ENCODE assay signal across 8 mouse cellular contexts in the genomic region with DNA sequence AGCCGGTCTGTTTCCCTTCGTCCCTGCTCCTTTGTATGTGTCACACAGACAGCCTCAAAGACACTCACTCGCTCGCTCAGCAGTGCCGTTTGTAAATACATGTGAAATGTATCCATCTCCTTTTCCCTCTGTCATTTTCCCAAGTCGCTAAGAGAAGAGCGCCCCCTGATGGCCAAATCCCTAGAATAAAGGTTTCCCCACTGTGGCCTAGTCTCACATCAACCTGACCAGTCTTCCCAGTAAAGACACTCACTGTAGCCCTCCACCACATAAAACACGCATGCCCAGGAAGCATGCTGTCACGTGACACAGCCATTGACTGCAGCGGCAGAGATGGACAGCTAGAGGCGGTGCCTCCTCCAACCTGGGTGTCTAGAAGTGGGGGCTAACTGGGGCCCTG. TPM values are rescaled to one million over a fixed set of nuclear protein-coding genes. Genes with fewer than 3 reads are reported as not detected.
DNase-seq lines count a peak whose midpoint lies in the region; ATAC-seq and TF ChIP-seq lines count a peak whose summit lies in the region.

No protein-coding gene starts in this region.

- peak; percentile 38 for DNase-seq in adrenal gland, adult 2 months
- DNase-seq in adrenal gland, adult 8-10 months = no peak
- DNase-seq in liver = peak; percentile 33
- peak; percentile 69 to 77 for DNase-seq in cerebellum, postnatal 10 days
- peak; percentile 71 for DNase-seq in kidney, postnatal 10 days
- DNase-seq in midbrain, postnatal 0 days (ENCODE audit: low spot score) = peak; percentile 57

- no peaks in the 10 kb centered on the region for H3K9me3 ChIP-seq in liver, embryonic 12.5 days (replicated peaks)
- no peaks in the 10 kb centered on the region for H3K9me3 ChIP-seq in midbrain, postnatal 0 days (ENCODE audit: low read length)

- no peak overlapping the region for H3K4me2 ChIP-seq in liver, embryonic 12.5 days
- no peak overlapping the region for H3K4me2 ChIP-seq in midbrain, postnatal 0 days (ENCODE audit: low read depth, low read length, poor library complexity, severe bottlenecking)

- 0 out of 2 replicates have a peak, but pooled peaks cover 10% of the 10 kb centered on the region for H3K27me3 ChIP-seq in liver, embryonic 12.5 days (replicated peaks)
- no peaks in the 10 kb centered on the region for H3K27me3 ChIP-seq in midbrain, postnatal 0 days (ENCODE audit: insufficient read depth, low read length)

- no peak for ATAC-seq in liver, embryonic 12.5 days
- no peak for ATAC-seq in midbrain, postnatal 0 days (ENCODE audit: low FRiP score)
- ATAC-seq in activated CD4-positive, CD25-positive, alpha-beta regulatory T cell, adult 4 months = no peak

- no peaks in the 10 kb centered on the region for H3K4me1 ChIP-seq in liver, embryonic 12.5 days
- no peaks in the 10 kb centered on the region for H3K4me1 ChIP-seq in midbrain, postnatal 0 days (ENCODE audit: insufficient read depth, low read length)

- H3K27ac ChIP-seq in liver, embryonic 12.5 days = no peak overlapping the region
- H3K27ac ChIP-seq in midbrain, postnatal 0 days (ENCODE audit: low read depth, low read length) = no peak overlapping the region

- no peak overlapping the region for H3K9ac ChIP-seq in liver, embryonic 12.5 days
- no peak overlapping the region for H3K9ac ChIP-seq in midbrain, postnatal 0 days (replicated peaks; ENCODE audit: low read length, poor library complexity, severe bottlenecking)

- no peaks in the 10 kb centered on the region for H3K36me3 ChIP-seq in liver, embryonic 12.5 days
- H3K36me3 ChIP-seq in midbrain, postnatal 0 days (ENCODE audit: insufficient read depth, low read length) = no peaks in the 10 kb centered on the region

- no peak overlapping the region for H3K4me3 ChIP-seq in liver, embryonic 12.5 days
- H3K4me3 ChIP-seq in midbrain, postnatal 0 days (ENCODE audit: low read depth, low read length) = no peak overlapping the region

- TF ChIP-seq CTCF in midbrain, postnatal 0 days (IDR thresholded peaks at IDR 0.05) = peak; percentile 69

- 40% methylated on average over 11 of the region's 11 CpGs for WGBS in liver, embryonic 12.5 days (ENCODE audit: insufficient replicate concordance)
- 29% methylated on average over 11 of the region's 11 CpGs for WGBS in midbrain, postnatal 0 days

RNA-seq across cellular contexts. Expression of a gene that starts 8.9 kb away (rescaled TPM):
- 10 to 100 TPM; 21.0 to 21.9 TPM for total RNA-seq in adrenal gland, adult 2 months (2021)
- 13.7 TPM in 2 replicates for polyA plus RNA-seq in adrenal gland, adult 2 months (2012; rRNA removed)
- total RNA-seq in adrenal gland, adult 8-10 months (2022) = 10 to 100 TPM; 15.9 to 32.3 (median 22.7) TPM
- polyA plus RNA-seq in liver, embryonic 12.5 days (2016; fragmentation: Nextera tagmentation; extraction: Ambion mirVana) = 2.6 and 2.7 TPM in 2 replicates
- 65.4 and 80.9 TPM in 2 replicates for total RNA-seq in midbrain, postnatal 0 days (2014; rRNA removed)
- 43.5 and 43.8 TPM in 2 replicates for polyA plus RNA-seq in midbrain, postnatal 0 days (2015; fragmentation: Nextera tagmentation; extraction: Ambion mirVana)
- 1 to 10 TPM; 3.7 to 6.6 TPM for polyA plus RNA-seq in activated CD4-positive, CD25-positive, alpha-beta regulatory T cell, adult 4 months (2017; shearing (Covaris generic))
